10 mouse cellular contexts compared by ENCODE assay signal in genomic region chr14:77670945-77671344, GRCm38 (mm10).
DNase-seq lines count a peak whose midpoint lies in the region; TF ChIP-seq lines count a peak whose summit lies in the region.
"Had no signal": no experiment of that assay in that cellular context is flagged by ENCODE, and none has a peak within 500 bp of the region (broad histone marks: within the 10 kb centered on the region; RNA-seq: fewer than 3 reads in every experiment).

No protein-coding gene starts in this region.

- peaks cover 47% of the 10 kb centered on the region for H3K4me1 ChIP-seq in heart, embryonic 10.5 days
- no peaks in the 10 kb centered on the region for H3K4me1 ChIP-seq in lung, adult 2 months (ENCODE audit: control insufficient read depth, insufficient read depth, low read length)

- intact Hi-C loops in left cerebral cortex, postnatal 36 days (cut with DNase I) = no loop called here

- no peaks in the 10 kb centered on the region for H3K9me3 ChIP-seq in heart, embryonic 10.5 days
- H3K9me3 ChIP-seq: limb, embryonic 12.5 days; midbrain, embryonic 10.5 days had no signal

- peak overlapping the region; percentile 80 for H3K27ac ChIP-seq in heart, embryonic 10.5 days
- H3K27ac ChIP-seq: limb, embryonic 12.5 days; midbrain, embryonic 10.5 days had no signal

- TF ChIP-seq CTCF in lung, adult 2 months (IDR thresholded peaks at IDR 0.05; ENCODE audit: insufficient read depth, low read length) = no peak

- no peaks in the 10 kb centered on the region for H3K27me3 ChIP-seq in heart, embryonic 10.5 days (ENCODE audit: insufficient read depth, poor library complexity, severe bottlenecking)

- no peak for TF ChIP-seq POLR2A in lung, adult 2 months (IDR thresholded peaks at IDR 0.05; ENCODE audit: borderline replicate concordance, extremely low read depth, low read depth, low read length)

- 81% methylated on average over 5 of the region's 5 CpGs for WGBS in heart, embryonic 10.5 days
- WGBS in lung, adult 2 months = 71% methylated on average over 5 of the region's 5 CpGs

- no peak for DNase-seq in heart, embryonic 10.5 days (ENCODE audit: low spot score)
- no peak for DNase-seq in heart, postnatal 4 days
- peak; percentile 81 for DNase-seq in brain, adult 2 months (ENCODE audit: low read depth, low spot score)
- peak; percentile 93 to 94 for DNase-seq in cerebellum, postnatal 10 days
- peak; percentile 65 to 86 for DNase-seq in layer of hippocampus, adult 18-20 months (ENCODE audit: low spot score in 2 of 2)
- DNase-seq in left cerebral cortex, postnatal 36 days (ENCODE audit: low spot score in 2 of 2) = no peak
- no peak for DNase-seq in lung, adult 2 months
- no peak for DNase-seq in neural tube, embryonic 10.5 days (ENCODE audit: extremely low spot score, low spot score)

- no peak overlapping the region for H3K4me3 ChIP-seq in heart, embryonic 10.5 days
- H3K4me3 ChIP-seq in lung, adult 2 months (replicated peaks; ENCODE audit: extremely low read depth, low read depth, low read length) = no peak overlapping the region
- H3K4me3 ChIP-seq: limb, embryonic 12.5 days; midbrain, embryonic 10.5 days had no signal

- H3K36me3 ChIP-seq in heart, embryonic 10.5 days = no peaks in the 10 kb centered on the region
- H3K36me3 ChIP-seq: limb, embryonic 12.5 days; midbrain, embryonic 10.5 days had no signal

Comparison
In these comparisons a context has a peak if more than half of its experiments do, and no peak if none do; other contexts are left out.
1. DNase-seq: peak in brain, adult 2 months (single experiment), cerebellum, postnatal 10 days (2 of 2) and layer of hippocampus, adult 18-20 months (2 of 2); none in heart, embryonic 10.5 days (single experiment), heart, postnatal 4 days (single experiment), left cerebral cortex, postnatal 36 days (0 of 2), lung, adult 2 months (single experiment) and neural tube, embryonic 10.5 days (single experiment).